Mouse (Mus musculus) forebrain, postnatal 0 days (tissue): ENCODE results near the gene Pcyt2. TPM values are rescaled to one million over a fixed set of nuclear protein-coding genes. Genes with fewer than 3 reads are reported as not detected.

Experiments used
- ATAC-seq: fragments of 200-750 bp; cut with Nextera tagmentation; 2 replicates; pipeline ENCODE4 v1.8.0; 2017; ENCODE audit warnings: mild to moderate bottlenecking, moderate library complexity
- DNase-seq: peaks from one replicate; pipeline ENCODE4 v3.0.0-alpha.2; 2015
- H3K27ac ChIP-seq: fragments of 300-500 bp; sonication (generic); 2 replicates; pipeline ENCODE4 v1.5.1; 2014; ENCODE audit warnings: low read depth, mild to moderate bottlenecking, antibody characterized with exemption, low read length, moderate library complexity, mixed read lengths
- H3K27me3 ChIP-seq: fragments of 300-500 bp; sonication (generic); 2 replicates; pipeline ENCODE4 v1.6.1; 2014; ENCODE audit warnings: mild to moderate bottlenecking, low read length, mixed read lengths; ENCODE audit not compliant: insufficient read depth
- H3K36me3 ChIP-seq: fragments of 300-500 bp; sonication (generic); 2 replicates; pipeline ENCODE4 v1.6.1; 2014; ENCODE audit warnings: mild to moderate bottlenecking, moderate library complexity; ENCODE audit not compliant: insufficient read depth
- H3K4me1 ChIP-seq: fragments of 300-500 bp; sonication (generic); 2 replicates; pipeline ENCODE4 v1.6.1; 2014; ENCODE audit warnings: antibody characterized with exemption; ENCODE audit not compliant: insufficient read depth
- H3K4me2 ChIP-seq: fragments of 300-500 bp; sonication (generic); 2 replicates; pipeline ENCODE4 v1.6.1; 2014; ENCODE audit warnings: low read depth, mild to moderate bottlenecking, moderate library complexity
- H3K4me3 ChIP-seq: fragments of 300-500 bp; sonication (generic); 2 replicates; pipeline ENCODE4 v1.5.1; 2014; ENCODE audit warnings: low read depth, low read length, mixed read lengths
- H3K9ac ChIP-seq: fragments of 300-500 bp; sonication (generic); 2 replicates; pipeline ENCODE4 v1.6.1; 2014; ENCODE audit warnings: mild to moderate bottlenecking
- H3K9me3 ChIP-seq: fragments of 300-500 bp; sonication (generic); 2 replicates; pipeline ENCODE4 v1.6.1; 2016; ENCODE audit warnings: low read length
- CTCF ChIP-seq: sonication (generic); IDR thresholded peaks from 2 replicates; pipeline ENCODE4 v1.5.1; 2016; ENCODE audit warnings: antibody characterized with exemption, control low read depth, low read depth
- WGBS: fragments of 180-500 bp; shearing (Covaris S2); extraction: QIAGEN DNeasy Blood & Tissue Kit; methylation state at CpG from one replicate; pipeline ENCODE4 v1.1.7; 2014; 5-methylcytosine and 5-hydroxymethylcytosine counted together
- polyA plus RNA-seq: library from polyadenylated mRNA; unstranded; fragments of >200 nt; fragmentation: Nextera tagmentation; extraction: Ambion mirVana; gene quantifications from 2 replicates; pipeline ENCODE4 v1.2.1, GENCODE M21; 2015
- total RNA-seq: library from RNA; depleted of rRNA; stranded (reverse); fragments of >200 nt; gene quantifications from 2 replicates; pipeline ENCODE4 v1.2.3, GENCODE M21; 2014

The Pcyt2 gene
- total and polyA plus RNA-seq, 2 experiments from 2014 or later: 102 to 117 TPM

- no peaks in the 10 kb centered on the region for H3K36me3 ChIP-seq
- no peaks in the 10 kb centered on the region for H3K27me3 ChIP-seq
- H3K4me2 ChIP-seq: peak overlapping the region; percentile 42
- ATAC-seq (no peak), DNase-seq (no peak)
- H3K4me3 ChIP-seq: no peak overlapping the region
- H3K9ac ChIP-seq: peak overlapping the region; percentile 44; the same call in 1 of the 2 replicates
- H3K4me1 ChIP-seq: peaks cover 12% of the 10 kb centered on the region; the same call in 1 of the 2 replicates
- no peaks in the 10 kb centered on the region for H3K9me3 ChIP-seq
- 87% methylated on average over 35 of the region's 35 CpGs for WGBS
- H3K27ac ChIP-seq: no peak overlapping the region
- TF ChIP-seq CTCF: no peak
Observed at GRCm38 (mm10) chr11:120647047-120647830, 29.5 kb upstream of the Pcyt2 start.

- no peaks in the 10 kb centered on the region for H3K9me3 ChIP-seq
- peak within 1 kb of the TSS; percentile 60 for H3K9ac ChIP-seq
- no peak within 1 kb of the TSS; the same call in 1 of the 2 replicates for H3K27ac ChIP-seq
- H3K4me3 ChIP-seq: peak within 1 kb of the TSS; percentile 43
- TF ChIP-seq CTCF: no peak
- ATAC-seq (peak; percentile 100), DNase-seq (peak; percentile 95)
- H3K36me3 ChIP-seq: no peaks in the 10 kb centered on the region
- under 1% methylated on average over 15 of the region's 15 CpGs for WGBS
- H3K27me3 ChIP-seq: no peaks in the 10 kb centered on the region
- peak within 1 kb of the TSS; percentile 68 for H3K4me2 ChIP-seq
- H3K4me1 ChIP-seq: peaks cover 12% of the 10 kb centered on the region; the same call in 1 of the 2 replicates
Observed at GRCm38 (mm10) chr11:120643601-120643987, 25.9 kb upstream of the Pcyt2 start, which contains the start of gene Pycr1. Gene Pycr1, minus strand, starts transcription at chr11:120643769.

DNA sequence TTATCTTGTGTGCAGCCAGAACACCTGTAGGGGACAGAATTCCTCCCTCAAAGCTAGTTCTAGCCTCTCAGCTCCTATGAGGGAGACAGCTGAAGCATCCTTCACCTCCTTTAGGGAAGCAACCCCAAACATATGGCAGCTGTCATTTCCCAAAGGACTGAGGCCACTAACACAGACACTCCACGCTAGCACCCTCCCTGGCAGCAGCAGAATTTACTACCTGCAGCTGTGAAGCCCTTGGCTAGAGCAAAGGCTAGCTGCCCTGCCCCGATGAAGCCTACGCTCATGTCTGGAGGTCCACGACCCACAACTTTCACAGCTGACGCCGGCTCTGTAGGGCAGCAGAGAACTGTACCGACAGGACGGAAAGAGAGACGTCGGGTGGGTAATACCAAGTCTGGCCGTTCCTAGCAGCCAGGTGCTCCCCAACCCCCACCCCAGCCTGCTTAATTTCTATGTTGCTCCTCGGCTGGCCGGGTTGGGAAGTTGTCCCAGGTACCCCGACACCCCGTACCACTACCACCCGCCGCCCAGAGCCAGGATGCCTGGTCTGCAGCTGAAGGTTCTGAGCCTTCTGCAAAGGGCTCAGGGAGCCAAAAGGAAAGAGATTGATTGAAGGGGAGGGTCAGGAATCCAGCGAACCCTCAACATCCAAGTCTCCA lies 25.3 kb upstream of the Pcyt2 start:
- H3K9me3 ChIP-seq: no peaks in the 10 kb centered on the region
- H3K9ac ChIP-seq: peak overlapping the region; percentile 60
- ATAC-seq (peak; percentile 48), DNase-seq (no peak)
- peak overlapping the region; percentile 43 for H3K4me3 ChIP-seq
- no peak overlapping the region; the same call in 1 of the 2 replicates for H3K27ac ChIP-seq
- no peak for TF ChIP-seq CTCF
- H3K4me2 ChIP-seq: peak overlapping the region; percentile 68
- H3K27me3 ChIP-seq: no peaks in the 10 kb centered on the region
- H3K4me1 ChIP-seq: peaks cover 12% of the 10 kb centered on the region; the same call in 1 of the 2 replicates
- 4% methylated on average over 18 of the region's 18 CpGs for WGBS
- H3K36me3 ChIP-seq: no peaks in the 10 kb centered on the region

DNA sequence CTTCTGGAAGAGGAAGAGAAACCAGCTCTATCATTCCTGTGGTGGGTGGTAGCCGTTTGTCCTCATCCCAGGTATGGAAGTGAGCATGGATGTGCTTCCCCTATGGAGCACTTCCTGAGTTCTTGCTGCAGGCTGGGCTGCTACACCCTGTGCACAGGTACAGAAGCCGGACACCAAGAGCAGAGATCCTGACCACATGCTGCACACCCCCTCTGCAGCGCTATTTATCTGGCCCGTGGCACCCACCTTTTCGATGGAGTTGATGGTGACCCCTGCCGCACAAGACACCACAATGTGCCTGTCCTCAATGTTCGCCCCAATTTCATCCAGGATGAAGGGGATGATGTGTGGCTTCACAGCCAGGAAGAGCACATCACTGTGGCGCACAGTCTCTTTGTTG lies 24.1 kb upstream of the Pcyt2 start:
- DNase-seq: no peak
- H3K9me3 ChIP-seq: no peaks in the 10 kb centered on the region

GRCm38 (mm10) chr11:120641255-120641654 lies 23.5 kb upstream of the Pcyt2 start:
- H3K4me3 ChIP-seq: no peak overlapping the region
- no peak for DNase-seq
- 66% methylated on average over 9 of the region's 9 CpGs for WGBS
- H3K36me3 ChIP-seq: no peaks in the 10 kb centered on the region
- H3K9ac ChIP-seq: no peak overlapping the region
- TF ChIP-seq CTCF: no peak
- H3K4me1 ChIP-seq: peaks cover 12% of the 10 kb centered on the region; the same call in 1 of the 2 replicates
- no peaks in the 10 kb centered on the region for H3K9me3 ChIP-seq
- ATAC-seq: no peak
- no peaks in the 10 kb centered on the region for H3K27me3 ChIP-seq
- H3K27ac ChIP-seq: no peak overlapping the region
- no peak overlapping the region for H3K4me2 ChIP-seq

More for the DNA sequence above, 24.1 kb upstream of the Pcyt2 start:
- H3K4me2 ChIP-seq: no peak overlapping the region
- no peak overlapping the region for H3K4me3 ChIP-seq
- no peak overlapping the region for H3K27ac ChIP-seq
- ATAC-seq: no peak
- H3K36me3 ChIP-seq: no peaks in the 10 kb centered on the region
- H3K9ac ChIP-seq: no peak overlapping the region
- WGBS: 91% methylated on average over 8 of the region's 8 CpGs
- no peaks in the 10 kb centered on the region for H3K27me3 ChIP-seq
- peaks cover 12% of the 10 kb centered on the region; the same call in 1 of the 2 replicates for H3K4me1 ChIP-seq
- TF ChIP-seq CTCF: no peak

DNA sequence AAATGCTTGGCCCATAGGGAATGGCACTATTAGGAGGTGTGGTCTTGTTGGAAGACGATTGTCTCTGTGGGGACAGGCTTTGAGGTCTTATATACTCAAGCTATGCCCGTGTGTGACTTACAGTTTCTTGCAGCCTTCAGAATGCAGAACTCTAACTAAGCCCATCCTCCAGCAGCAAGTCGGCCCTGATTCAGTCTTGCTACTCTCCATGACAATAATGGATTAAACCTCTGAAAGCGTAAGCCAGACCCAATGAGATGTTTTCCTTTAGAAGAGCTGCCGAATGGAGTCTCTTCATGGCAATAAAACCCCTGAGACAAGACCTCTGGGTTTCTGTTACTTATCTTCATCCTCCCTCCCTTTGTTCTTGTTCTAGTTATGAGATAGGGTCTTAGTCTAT lies 17.1 kb upstream of the Pcyt2 start:
- no peak overlapping the region for H3K4me2 ChIP-seq
- H3K27ac ChIP-seq: no peak overlapping the region
- H3K9ac ChIP-seq: no peak overlapping the region
- TF ChIP-seq CTCF: no peak
- no peaks in the 10 kb centered on the region for H3K36me3 ChIP-seq
- DNase-seq (no peak), ATAC-seq (no peak)
- H3K27me3 ChIP-seq: no peaks in the 10 kb centered on the region
- peaks cover 6% of the 10 kb centered on the region; the same call in 1 of the 2 replicates for H3K4me1 ChIP-seq
- no peak overlapping the region for H3K4me3 ChIP-seq
- H3K9me3 ChIP-seq: no peaks in the 10 kb centered on the region
- 78% methylated on average over 5 of the region's 5 CpGs for WGBS
